Mouse (Mus musculus) hindbrain, embryonic 12.5 days (tissue): ENCODE results near the gene Tmed3. TPM values are rescaled to one million over a fixed set of nuclear protein-coding genes. Genes with fewer than 3 reads are reported as not detected.

Experiments used
- ATAC-seq: fragments of 200-750 bp; cut with Nextera tagmentation; 2 replicates; pipeline ENCODE4 v1.8.0; 2017; ENCODE audit warnings: moderate TSS enrichment; ENCODE audit not compliant: low FRiP score
- H3K27ac ChIP-seq: fragments of 300-500 bp; sonication (generic); 2 replicates; pipeline ENCODE4 v1.5.1; 2016; ENCODE audit warnings: mild to moderate bottlenecking
- H3K27me3 ChIP-seq: fragments of 300-500 bp; sonication (generic); 2 replicates; pipeline ENCODE4 v1.6.1; 2016; ENCODE audit warnings: mild to moderate bottlenecking
- H3K36me3 ChIP-seq: fragments of 300-500 bp; sonication (generic); 2 replicates; pipeline ENCODE4 v1.6.1; 2016; ENCODE audit warnings: mild to moderate bottlenecking
- H3K4me1 ChIP-seq: fragments of 300-500 bp; sonication (generic); 2 replicates; pipeline ENCODE4 v1.6.1; 2016
- H3K4me2 ChIP-seq: fragments of 300-500 bp; sonication (generic); replicated peaks from 2 replicates; pipeline ENCODE4 v1.6.1; 2016; ENCODE audit warnings: mild to moderate bottlenecking
- H3K4me3 ChIP-seq: fragments of 300-500 bp; sonication (generic); 2 replicates; pipeline ENCODE4 v1.5.1; 2016; ENCODE audit warnings: mild to moderate bottlenecking
- H3K9ac ChIP-seq: fragments of 300-500 bp; sonication (generic); 2 replicates; pipeline ENCODE4 v1.6.1; 2016; ENCODE audit warnings: mild to moderate bottlenecking, moderate library complexity
- H3K9me3 ChIP-seq: fragments of 300-500 bp; sonication (generic); replicated peaks from 2 replicates; pipeline ENCODE4 v1.6.1; 2016; ENCODE audit warnings: mild to moderate bottlenecking
- WGBS: fragments of 180-500 bp; shearing (Covaris S2); methylation state at CpG from one replicate; pipeline ENCODE4 v1.1.7; 2016; 5-methylcytosine and 5-hydroxymethylcytosine counted together
- polyA plus RNA-seq: library from polyadenylated mRNA; unstranded; fragments of >200 nt; fragmentation: Nextera tagmentation; extraction: Ambion mirVana; gene quantifications from 2 replicates; pipeline ENCODE4 v1.2.1, GENCODE M21; 2016

Gene Tmed3
- 45.1 and 48.5 TPM in 2 replicates for polyA plus RNA-seq

- H3K9ac ChIP-seq: peak within 1 kb of the TSS; percentile 73
- no peaks in the 10 kb centered on the region for H3K9me3 ChIP-seq
- peaks cover 13% of the 10 kb centered on the region for H3K36me3 ChIP-seq
- WGBS: 3% methylated on average over 52 of the region's 52 CpGs
- peaks cover 9% of the 10 kb centered on the region for H3K4me1 ChIP-seq
- peak; percentile 99 for ATAC-seq
- H3K27ac ChIP-seq: peak within 1 kb of the TSS; percentile 83
- no peaks in the 10 kb centered on the region; the same call in 1 of the 2 replicates for H3K27me3 ChIP-seq
- H3K4me2 ChIP-seq: peak within 1 kb of the TSS; percentile 94
- peak within 1 kb of the TSS; percentile 56 for H3K4me3 ChIP-seq
Observed at GRCm38 (mm10) chr9:89704265-89705196, at the start of gene Tmed3. Gene Tmed3 (minus strand): TSS chr9:89705068.

- no peak overlapping the region for H3K9ac ChIP-seq
- H3K27ac ChIP-seq: no peak overlapping the region
- H3K36me3 ChIP-seq: no peaks in the 10 kb centered on the region
- H3K4me3 ChIP-seq: no peak overlapping the region
- peaks cover 23% of the 10 kb centered on the region for H3K27me3 ChIP-seq
- H3K9me3 ChIP-seq: no peaks in the 10 kb centered on the region
- ATAC-seq: no peak
- no peak overlapping the region for H3K4me2 ChIP-seq
- H3K4me1 ChIP-seq: peaks cover 2% of the 10 kb centered on the region; the same call in 1 of the 2 replicates
Observed at GRCm38 (mm10) chr9:89740041-89740440, 35.2 kb upstream of the Tmed3 start.

- no peaks in the 10 kb centered on the region for H3K9me3 ChIP-seq
- H3K27ac ChIP-seq: no peak within 1 kb of the TSS
- H3K27me3 ChIP-seq: peaks cover 23% of the 10 kb centered on the region
- no peak within 1 kb of the TSS for H3K9ac ChIP-seq
- H3K4me2 ChIP-seq: peak within 1 kb of the TSS; percentile 27
- no peak within 1 kb of the TSS for H3K4me3 ChIP-seq
- peak; percentile 64; the same call in 1 of the 2 replicates for ATAC-seq
- H3K4me1 ChIP-seq: peaks cover 2% of the 10 kb centered on the region; the same call in 1 of the 2 replicates
- H3K36me3 ChIP-seq: no peaks in the 10 kb centered on the region
- WGBS: under 1% methylated on average over 8 of the region's 8 CpGs
Observed at GRCm38 (mm10) chr9:89738295-89738694, 33.4 kb upstream of the Tmed3 start, which contains the start of gene Ankrd34c. Gene Ankrd34c (minus strand): TSS chr9:89738475.

GRCm38 (mm10) chr9:89737888-89738287, 33.0 kb upstream of the Tmed3 start:
- Histone ChIP-seq H3K9ac (no peak overlapping the region), H3K36me3 (no peaks in the 10 kb centered on the region), H3K9me3 (no peaks in the 10 kb centered on the region), H3K27me3 (peaks cover 23% of the 10 kb centered on the region), H3K4me3 (no peak overlapping the region), H3K4me2 (peak overlapping the region; percentile 27), H3K27ac (no peak overlapping the region), H3K4me1 (peaks cover 2% of the 10 kb centered on the region; the same call in 1 of the 2 replicates)
- 16% methylated on average over 6 of the region's 6 CpGs for WGBS
- ATAC-seq: no peak; the same call in 1 of the 2 replicates

- WGBS: 7% methylated on average over 20 of the region's 20 CpGs
- H3K4me3 ChIP-seq: no peak overlapping the region
- ATAC-seq: peak; percentile 22; the same call in 1 of the 2 replicates
Observed at GRCm38 (mm10) chr9:89736932-89737705, 32.3 kb upstream of the Tmed3 start.

GRCm38 (mm10) chr9:89706906-89707305, 2.0 kb upstream of the Tmed3 start:
- Histone ChIP-seq H3K36me3 (no peaks in the 10 kb centered on the region), H3K4me1 (peaks cover 9% of the 10 kb centered on the region), H3K4me3 (no peak overlapping the region), H3K9ac (no peak overlapping the region), H3K9me3 (no peaks in the 10 kb centered on the region), H3K27ac (no peak overlapping the region), H3K27me3 (no peaks in the 10 kb centered on the region; the same call in 1 of the 2 replicates), H3K4me2 (no peak overlapping the region)
- WGBS: 30% methylated on average over 4 of the region's 4 CpGs
- no peak for ATAC-seq

More at GRCm38 (mm10) chr9:89736932-89737705, 32.3 kb upstream of the Tmed3 start:
- peaks cover 23% of the 10 kb centered on the region for H3K27me3 ChIP-seq
- no peak overlapping the region for H3K27ac ChIP-seq
- no peaks in the 10 kb centered on the region for H3K9me3 ChIP-seq
- H3K36me3 ChIP-seq: no peaks in the 10 kb centered on the region
- peaks cover 2% of the 10 kb centered on the region; the same call in 1 of the 2 replicates for H3K4me1 ChIP-seq
- no peak overlapping the region for H3K9ac ChIP-seq
- peak overlapping the region; percentile 11; the same call in 1 of the 2 replicates for H3K4me2 ChIP-seq

GRCm38 (mm10) chr9:89705197-89705533, 297 bp upstream of the Tmed3 start:
- peak; percentile 57; the same call in 1 of the 2 replicates for ATAC-seq
- peaks cover 6% of the 10 kb centered on the region for H3K36me3 ChIP-seq
- peak overlapping the region; percentile 83 for H3K27ac ChIP-seq
- WGBS: 10% methylated on average over 10 of the region's 10 CpGs
- peak overlapping the region; percentile 56 for H3K4me3 ChIP-seq
- H3K4me2 ChIP-seq: peak overlapping the region; percentile 94
- peak overlapping the region; percentile 73 for H3K9ac ChIP-seq
- no peaks in the 10 kb centered on the region; the same call in 1 of the 2 replicates for H3K27me3 ChIP-seq
- peaks cover 9% of the 10 kb centered on the region for H3K4me1 ChIP-seq
- H3K9me3 ChIP-seq: no peaks in the 10 kb centered on the region

- peaks cover 9% of the 10 kb centered on the region for H3K4me1 ChIP-seq
- H3K36me3 ChIP-seq: peaks cover 26% of the 10 kb centered on the region
- H3K9ac ChIP-seq: no peak overlapping the region
- H3K27ac ChIP-seq: no peak overlapping the region
- 93% methylated on average over 2 of the region's 2 CpGs for WGBS
- H3K4me2 ChIP-seq: no peak overlapping the region
- H3K27me3 ChIP-seq: no peaks in the 10 kb centered on the region
- no peak for ATAC-seq
- H3K4me3 ChIP-seq: no peak overlapping the region
- H3K9me3 ChIP-seq: no peaks in the 10 kb centered on the region
Observed at GRCm38 (mm10) chr9:89700910-89701457, 3.9 kb downstream of the Tmed3 start.

GRCm38 (mm10) chr9:89695143-89695542, 9.7 kb downstream of the Tmed3 start:
- 79% methylated on average over 1 of the region's 1 CpGs for WGBS
- no peak overlapping the region for H3K9ac ChIP-seq
- no peak for ATAC-seq
- H3K36me3 ChIP-seq: peaks cover 20% of the 10 kb centered on the region
- H3K9me3 ChIP-seq: no peaks in the 10 kb centered on the region
- H3K4me1 ChIP-seq: no peaks in the 10 kb centered on the region
- H3K27me3 ChIP-seq: no peaks in the 10 kb centered on the region
- H3K4me3 ChIP-seq: no peak overlapping the region
- no peak overlapping the region for H3K27ac ChIP-seq
- H3K4me2 ChIP-seq: no peak overlapping the region

- no peaks in the 10 kb centered on the region for H3K27me3 ChIP-seq
- no peak overlapping the region for H3K4me2 ChIP-seq
- H3K27ac ChIP-seq: no peak overlapping the region
- H3K36me3 ChIP-seq: peaks cover 6% of the 10 kb centered on the region
- H3K4me1 ChIP-seq: no peaks in the 10 kb centered on the region
- no peak overlapping the region for H3K4me3 ChIP-seq
- whole genome bisulfite sequencing: 98% methylated on average over 2 of the region's 2 CpGs
- no peak overlapping the region for H3K9ac ChIP-seq
- no peaks in the 10 kb centered on the region for H3K9me3 ChIP-seq
- ATAC-seq: no peak
Observed at GRCm38 (mm10) chr9:89693670-89694069, 11.2 kb downstream of the Tmed3 start.

GRCm38 (mm10) chr9:89689179-89689578, 15.7 kb downstream of the Tmed3 start:
- H3K9ac ChIP-seq: no peak overlapping the region
- no peaks in the 10 kb centered on the region for H3K9me3 ChIP-seq
- H3K36me3 ChIP-seq: no peaks in the 10 kb centered on the region
- no peak for ATAC-seq
- H3K4me1 ChIP-seq: no peaks in the 10 kb centered on the region
- no peak overlapping the region for H3K4me2 ChIP-seq
- no peaks in the 10 kb centered on the region for H3K27me3 ChIP-seq
- no peak overlapping the region for H3K27ac ChIP-seq
- no peak overlapping the region for H3K4me3 ChIP-seq
- WGBS: 84% methylated on average over 1 of the region's 1 CpGs
